Mouse (Mus musculus) megakaryocyte, embryonic 14.5 days (primary cell): ENCODE results near the gene Meis3.

Experiments
- FLI1 ChIP-seq: IDR thresholded peaks from 2 replicates; pipeline ENCODE4 v1.6.1; 2012; ENCODE audit warnings: low read length, inconsistent platforms, mixed read lengths
- GATA1 ChIP-seq: IDR thresholded peaks from 3 replicates; pipeline ENCODE4 v1.6.1; 2012; ENCODE audit warnings: mixed read lengths, low read length, inconsistent platforms, borderline replicate concordance

GRCm38 (mm10) chr7:16178114-16178513 lies 3.2 kb downstream of the Meis3 start:
- TF ChIP-seq GATA1 = no peak
- TF ChIP-seq FLI1 = no peak
